Mouse (Mus musculus): ENCODE measurements around the gene Gnb5. TPM values are rescaled to one million over a fixed set of nuclear protein-coding genes. Genes with fewer than 3 reads are reported as not detected.

Gene Gnb5
- total and polyA plus RNA-seq, 3 experiments = 3.1 to 6.5 (median 4.7) TPM

DNA sequence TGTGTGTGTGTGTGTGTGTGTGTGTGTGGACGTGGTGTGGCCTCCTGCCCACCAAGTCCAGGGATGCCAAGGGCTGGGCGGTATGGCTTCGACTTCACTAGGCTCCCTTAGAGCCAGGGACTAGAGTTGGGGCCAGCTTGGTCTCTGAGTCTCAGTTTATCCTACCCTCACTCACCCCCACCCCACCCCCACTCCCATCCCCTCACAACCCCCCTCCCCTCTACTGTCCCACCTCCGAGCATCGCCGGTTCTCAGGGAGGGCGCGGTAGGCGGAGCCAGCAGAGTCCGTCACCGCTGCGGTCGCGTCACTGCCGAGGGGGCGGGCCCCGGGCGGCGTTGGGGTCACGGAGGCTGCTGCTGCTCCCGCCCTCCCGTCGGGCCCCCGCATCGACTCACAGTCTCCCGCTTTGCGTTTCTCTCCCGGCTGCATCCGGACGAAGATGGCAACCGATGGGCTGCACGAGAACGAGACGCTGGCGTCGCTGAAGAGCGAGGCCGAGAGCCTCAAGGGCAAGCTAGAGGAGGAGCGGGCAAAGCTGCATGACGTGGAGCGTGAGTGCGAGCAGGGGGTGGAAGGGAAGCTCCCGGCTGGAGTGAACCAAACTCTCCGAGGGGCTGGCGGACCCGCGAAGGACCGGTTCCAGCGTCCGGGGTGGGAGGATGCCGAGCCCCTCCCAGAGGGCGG lies 7.9 kb downstream of the Gnb5 start:
- H3K4me3 ChIP-seq (replicated peaks in 1 of 3; ENCODE audit: low read depth in 2 of 3, low read length in 2 of 3, poor library complexity in 1 of 3) = peak overlapping the region; percentile 67 to 98 (median 71)
- H3K9me3 ChIP-seq (replicated peaks; ENCODE audit: low read length) = no peaks in the 10 kb centered on the region
- peak overlapping the region; percentile 54 for H3K9ac ChIP-seq (ENCODE audit: insufficient read depth, low read depth)
- H3K4me1 ChIP-seq (ENCODE audit: control insufficient read depth in 1 of 2, insufficient read depth in 2 of 2) = peaks cover 3 to 10% of the 10 kb centered on the region in 2 experiments; a peak in 3 of 4 replicates
- H3K4me2 ChIP-seq (ENCODE audit: insufficient read depth, low read depth, poor library complexity, severe bottlenecking) = peak overlapping the region; percentile 99
- H3K27me3 ChIP-seq (replicated peaks) = peaks cover 1% of the 10 kb centered on the region
- H3K79me2 ChIP-seq (replicated peaks; ENCODE audit: control insufficient read depth, extremely low read depth, insufficient read depth, poor library complexity, severe bottlenecking) = no peaks in the 10 kb centered on the region
- DNase-seq (ENCODE audit: extremely low read depth) = peak; percentile 52
- dilution Hi-C loops (cut with MboI; ENCODE audit: extremely low pct_ligation_motif_present, extremely low pct_unique_long_range_greater_than_20kb, low sequenced_read_pairs) (no loop called here), in situ Hi-C loops (cut with MboI; ENCODE audit: low pct_ligation_motif_present, low pct_unique_long_range_greater_than_20kb, low sequenced_read_pairs) (loop anchor here (10.0 kb wide), 1 partner anchor 121 kb away; no protein-coding TSS in a partner anchor)
- H3K27ac ChIP-seq (ENCODE audit: insufficient read depth, low read depth) = no peak overlapping the region; the same call in 1 of the 2 replicates
- H3K36me3 ChIP-seq (replicated peaks in 1 of 2; ENCODE audit: control insufficient read depth in 1 of 2, insufficient read depth in 1 of 2, low read length in 1 of 2) = peaks cover 0 to 2% of the 10 kb centered on the region in 2 experiments
- TF ChIP-seq HCFC1 (IDR thresholded peaks at IDR 0.05; ENCODE audit: low read depth, low read length) (no peak), POLR2A (IDR thresholded peaks at IDR 0.05; ENCODE audit: low read depth, low read length) (peak; percentile 50; the same call in 1 of the 2 replicates), MAZ (IDR thresholded peaks at IDR 0.05; ENCODE audit: low read depth, low read length) (0 out of 2 replicates have a peak, but pooled peaks have one; percentile 12), MXI1 (IDR thresholded peaks at IDR 0.05; ENCODE audit: low read depth, low read length) (0 out of 2 replicates have a peak, but pooled peaks have one; percentile 37), KAT2A (IDR thresholded peaks at IDR 0.05; ENCODE audit: insufficient replicate concordance, low read length) (no peak)

- Histone ChIP-seq H3K27ac (ENCODE audit: insufficient read depth, low read depth) (no peak overlapping the region), H3K79me2 (replicated peaks; ENCODE audit: control insufficient read depth, extremely low read depth, insufficient read depth, poor library complexity, severe bottlenecking) (no peaks in the 10 kb centered on the region), H3K27me3 (replicated peaks) (peaks cover 1% of the 10 kb centered on the region), H3K4me1 (ENCODE audit: control insufficient read depth in 1 of 2, insufficient read depth in 2 of 2) (peaks cover 3 to 10% of the 10 kb centered on the region in 2 experiments; a peak in 3 of 4 replicates), H3K36me3 (replicated peaks in 1 of 2; ENCODE audit: control insufficient read depth in 1 of 2, insufficient read depth in 1 of 2, low read length in 1 of 2) (peaks cover 0 to 2% of the 10 kb centered on the region in 2 experiments), H3K9ac (ENCODE audit: insufficient read depth, low read depth) (peak overlapping the region; percentile 54), H3K9me3 (replicated peaks; ENCODE audit: low read length) (no peaks in the 10 kb centered on the region), H3K4me3 (replicated peaks in 1 of 3; ENCODE audit: low read depth in 2 of 3, low read length in 2 of 3, poor library complexity in 1 of 3) (peak overlapping the region; percentile 67 to 98 (median 71)), H3K4me2 (ENCODE audit: insufficient read depth, low read depth, poor library complexity, severe bottlenecking) (peak overlapping the region; percentile 99)
- dilution Hi-C loops (cut with MboI; ENCODE audit: extremely low pct_ligation_motif_present, extremely low pct_unique_long_range_greater_than_20kb, low sequenced_read_pairs) (no loop called here), in situ Hi-C loops (cut with MboI; ENCODE audit: low pct_ligation_motif_present, low pct_unique_long_range_greater_than_20kb, low sequenced_read_pairs) (loop anchor here (10.0 kb wide), 1 partner anchor 120 kb away; no protein-coding TSS in a partner anchor)
- TF ChIP-seq NELFE (IDR thresholded peaks at IDR 0.05; ENCODE audit: low read depth, low read length) = no peak
- TF ChIP-seq POLR2AphosphoS2 (IDR thresholded peaks at IDR 0.05; ENCODE audit: low read depth, low read length) = no peak
- no peak for TF ChIP-seq ZC3H11A (IDR thresholded peaks at IDR 0.05; ENCODE audit: low read depth, low read length)
- TF ChIP-seq ZKSCAN1 (IDR thresholded peaks at IDR 0.05; ENCODE audit: borderline replicate concordance, low read depth, low read length) = no peak
- TF ChIP-seq MXI1 (IDR thresholded peaks at IDR 0.05; ENCODE audit: low read depth, low read length) = no peak
- TF ChIP-seq MAZ (IDR thresholded peaks at IDR 0.05; ENCODE audit: low read depth, low read length) = no peak
- no peak for TF ChIP-seq MAFK (IDR thresholded peaks at IDR 0.05; ENCODE audit: insufficient replicate concordance, low read length)
- TF ChIP-seq RAD21 (IDR thresholded peaks at IDR 0.05; ENCODE audit: low read depth, low read length) = no peak
- no peak for TF ChIP-seq POLR2A (IDR thresholded peaks at IDR 0.05; ENCODE audit: low read depth, low read length)
- no peak for TF ChIP-seq IRF4 (IDR thresholded peaks at IDR 0.05; ENCODE audit: low read depth, low read length)
- no peak for TF ChIP-seq MAX (IDR thresholded peaks at IDR 0.05; ENCODE audit: low read length)
- no peak for TF ChIP-seq JUN (IDR thresholded peaks at IDR 0.05; ENCODE audit: insufficient read depth, low read depth, low read length)
- no peak for TF ChIP-seq JUND (conservative IDR thresholded peaks at IDR 0.05; ENCODE audit: low read depth, low read length)
- no peak for TF ChIP-seq EP300 (IDR thresholded peaks at IDR 0.05; ENCODE audit: low read length)
- TF ChIP-seq TCF12 (IDR thresholded peaks at IDR 0.05; ENCODE audit: low read depth, low read length) = no peak
- no peak for TF ChIP-seq RCOR1 (conservative IDR thresholded peaks at IDR 0.05; ENCODE audit: low read depth, low read length)
- TF ChIP-seq E2F4 (IDR thresholded peaks at IDR 0.05; ENCODE audit: insufficient replicate concordance, low read depth, low read length) = no peak
- DNase-seq (ENCODE audit: extremely low read depth) = no peak
Observed at GRCm38 (mm10) chr9:75314517-75315105, 8.5 kb downstream of the Gnb5 start.
